Mouse (Mus musculus): Measurements from ENCODE around the gene Rest. TPM values are rescaled to one million over a fixed set of nuclear protein-coding genes. Genes with fewer than 3 reads are reported as not detected.

Rest gene
- polyA plus RNA-seq, 1 experiment from 2014 or later = 7.4 TPM

DNA sequence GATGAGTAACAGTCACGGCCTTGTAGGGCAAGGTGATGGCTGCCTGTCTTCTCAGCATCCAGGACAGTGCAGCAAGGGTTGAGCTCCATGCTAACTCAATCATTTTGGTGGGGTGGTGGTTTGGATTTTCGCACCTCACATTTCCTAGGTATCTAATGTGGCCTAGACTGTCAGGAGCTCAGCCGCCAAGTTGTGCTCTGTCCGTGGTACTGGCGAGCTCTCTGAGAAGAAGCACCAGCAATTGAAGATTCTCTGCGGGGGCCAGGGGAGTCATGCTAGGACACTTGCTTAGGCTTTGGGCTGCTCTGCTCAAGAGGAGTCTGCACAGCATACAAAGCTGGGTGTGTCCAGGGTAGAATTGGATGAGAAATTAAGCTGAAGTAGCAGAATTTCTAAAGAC, 22.6 kb downstream of the Rest start:
- H3K9me3 ChIP-seq (replicated peaks; ENCODE audit: control insufficient read depth, low read length) = no peaks in the 10 kb centered on the region
- H3K36me3 ChIP-seq (ENCODE audit: control insufficient read depth, insufficient read depth, low read length) = peaks cover 40% of the 10 kb centered on the region
- H3K4me2 ChIP-seq (ENCODE audit: low read length) = no peak overlapping the region
- no peak overlapping the region for H3K9ac ChIP-seq (ENCODE audit: low read length)
- no peaks in the 10 kb centered on the region for H3K4me1 ChIP-seq (ENCODE audit: control insufficient read depth, insufficient read depth, low read length)
- ATAC-seq (no peak), DNase-seq (ENCODE audit: low spot score) (no peak)
- H3K4me3 ChIP-seq (ENCODE audit: low read depth, low read length) = no peak overlapping the region
- WGBS = 87% methylated on average over 6 of the region's 6 CpGs
- no peaks in the 10 kb centered on the region for H3K27me3 ChIP-seq (replicated peaks; ENCODE audit: control insufficient read depth, insufficient read depth, low read length)
- H3K27ac ChIP-seq (ENCODE audit: low read depth, low read length) = no peak overlapping the region

DNA sequence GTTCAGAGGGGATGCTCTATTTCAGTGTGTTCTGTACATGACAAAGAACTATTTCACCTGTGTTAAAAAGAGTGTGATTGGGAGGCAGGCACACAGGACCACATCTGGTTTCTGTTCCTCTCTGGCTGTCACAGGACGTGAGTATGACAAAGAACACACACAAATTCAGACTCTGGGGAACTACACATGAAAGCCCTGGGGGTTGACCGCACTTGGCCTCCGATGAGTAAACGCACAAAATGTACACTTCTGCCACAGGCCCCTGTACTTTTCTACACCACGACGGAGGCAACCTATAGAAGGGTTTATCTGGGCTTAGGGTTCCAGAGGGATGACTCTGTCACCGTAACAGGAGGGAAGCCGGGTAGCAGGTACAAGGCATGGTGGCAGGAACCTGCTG, 24.4 kb downstream of the Rest start:
- Histone ChIP-seq H3K9ac (ENCODE audit: low read length) (no peak overlapping the region), H3K27ac (ENCODE audit: low read depth, low read length) (no peak overlapping the region), H3K9me3 (replicated peaks; ENCODE audit: control insufficient read depth, low read length) (no peaks in the 10 kb centered on the region), H3K27me3 (replicated peaks; ENCODE audit: control insufficient read depth, insufficient read depth, low read length) (no peaks in the 10 kb centered on the region), H3K36me3 (ENCODE audit: control insufficient read depth, insufficient read depth, low read length) (peaks cover 46% of the 10 kb centered on the region), H3K4me3 (ENCODE audit: low read depth, low read length) (no peak overlapping the region), H3K4me1 (ENCODE audit: control insufficient read depth, insufficient read depth, low read length) (no peaks in the 10 kb centered on the region), H3K4me2 (ENCODE audit: low read length) (no peak overlapping the region)
- ATAC-seq (no peak), DNase-seq (ENCODE audit: low spot score) (no peak)
- WGBS = 94% methylated on average over 8 of the region's 8 CpGs

DNA sequence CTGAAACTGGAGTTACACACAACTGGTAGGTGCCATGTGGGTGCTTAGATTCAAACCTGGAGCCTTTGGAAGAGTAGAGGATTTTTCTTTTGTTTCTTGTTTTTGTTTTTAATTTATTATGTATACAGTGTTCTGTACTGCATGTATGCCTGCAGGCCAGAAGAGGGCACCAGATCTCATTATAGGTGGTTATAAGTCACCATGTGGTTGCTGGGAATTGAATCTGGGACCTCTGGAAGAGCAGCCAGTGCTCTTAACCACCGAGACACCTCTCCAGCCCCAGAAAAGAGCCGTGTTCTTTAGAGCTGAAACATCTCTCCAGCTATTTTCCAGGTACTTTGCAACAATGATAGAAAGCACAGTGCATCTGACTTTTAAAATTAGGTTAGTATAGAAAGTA, 25.3 kb downstream of the Rest start:
- Histone ChIP-seq H3K9me3 (replicated peaks; ENCODE audit: control insufficient read depth, low read length) (no peaks in the 10 kb centered on the region), H3K4me2 (ENCODE audit: low read length) (no peak overlapping the region), H3K4me1 (ENCODE audit: control insufficient read depth, insufficient read depth, low read length) (no peaks in the 10 kb centered on the region), H3K4me3 (ENCODE audit: low read depth, low read length) (no peak overlapping the region), H3K27ac (ENCODE audit: low read depth, low read length) (no peak overlapping the region), H3K27me3 (replicated peaks; ENCODE audit: control insufficient read depth, insufficient read depth, low read length) (no peaks in the 10 kb centered on the region), H3K9ac (ENCODE audit: low read length) (no peak overlapping the region), H3K36me3 (ENCODE audit: control insufficient read depth, insufficient read depth, low read length) (peaks cover 53% of the 10 kb centered on the region)
- WGBS = 93% methylated on average over 2 of the region's 2 CpGs
- no peak for ATAC-seq
- no peak for DNase-seq (ENCODE audit: low spot score)

DNA sequence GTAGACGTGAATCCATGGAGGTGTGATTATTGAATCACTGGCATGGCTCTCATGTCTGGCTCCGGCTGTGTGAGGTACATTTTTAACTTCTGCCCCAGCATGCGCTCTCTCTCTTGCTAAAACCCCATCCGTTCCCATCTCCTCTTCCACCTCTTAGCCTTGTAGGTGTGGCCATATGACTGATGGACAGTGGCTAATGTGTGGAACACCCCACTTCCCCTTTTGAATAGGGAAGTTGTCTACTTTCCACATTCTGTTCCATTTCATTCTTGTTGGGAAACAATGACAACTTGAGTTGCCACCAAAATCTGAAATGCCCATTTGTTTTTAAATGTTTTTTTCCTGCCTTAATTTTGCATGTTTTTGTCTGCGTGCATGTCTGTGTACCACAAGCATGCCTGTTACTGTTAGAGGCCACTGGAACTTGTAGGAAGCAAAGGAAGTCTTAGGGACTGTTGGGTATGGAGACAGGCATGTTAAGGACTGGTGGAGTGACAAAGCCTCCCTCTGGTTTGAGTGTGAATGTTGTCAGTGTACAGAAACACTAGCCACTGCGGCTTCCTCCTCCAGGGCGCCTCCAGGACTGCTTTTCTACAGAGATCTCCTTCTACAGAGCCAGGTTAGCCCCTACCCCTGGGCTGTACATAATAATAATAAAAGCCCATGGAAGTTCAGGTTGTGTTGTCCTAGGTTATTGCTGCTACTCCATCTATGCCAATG, 27.7 kb downstream of the Rest start:
- Histone ChIP-seq H3K4me1 (ENCODE audit: control insufficient read depth, insufficient read depth, low read length) (no peaks in the 10 kb centered on the region), H3K36me3 (ENCODE audit: control insufficient read depth, insufficient read depth, low read length) (peaks cover 73% of the 10 kb centered on the region), H3K27me3 (replicated peaks; ENCODE audit: control insufficient read depth, insufficient read depth, low read length) (no peaks in the 10 kb centered on the region), H3K4me3 (ENCODE audit: low read depth, low read length) (no peak overlapping the region), H3K9ac (ENCODE audit: low read length) (no peak overlapping the region), H3K27ac (ENCODE audit: low read depth, low read length) (no peak overlapping the region), H3K9me3 (replicated peaks; ENCODE audit: control insufficient read depth, low read length) (no peaks in the 10 kb centered on the region), H3K4me2 (ENCODE audit: low read length) (no peak overlapping the region)
- DNase-seq (ENCODE audit: low spot score) (no peak), ATAC-seq (no peak)
- WGBS = 95% methylated on average over 7 of the region's 7 CpGs

DNA sequence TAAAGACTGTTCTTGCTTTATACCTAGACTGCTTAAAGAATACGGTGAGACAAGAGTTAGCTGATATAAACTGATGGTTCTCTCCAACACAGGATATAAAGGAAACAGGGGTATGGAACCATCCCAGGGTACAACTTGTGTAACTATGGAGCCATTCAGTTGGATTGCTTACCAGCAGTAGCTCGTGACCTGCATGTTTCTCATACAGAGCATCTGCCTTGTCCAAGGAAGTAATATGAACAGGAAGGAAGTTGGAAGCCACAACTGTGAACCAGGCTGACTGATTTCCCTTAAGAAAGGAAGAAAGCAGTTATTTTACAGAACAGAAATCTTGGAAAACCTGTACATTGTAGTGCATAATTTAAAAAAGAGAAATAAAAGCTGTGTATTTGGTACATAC, 34.2 kb downstream of the Rest start:
- Histone ChIP-seq H3K27ac (ENCODE audit: low read depth, low read length) (no peak overlapping the region), H3K4me2 (ENCODE audit: low read length) (no peak overlapping the region), H3K36me3 (ENCODE audit: control insufficient read depth, insufficient read depth, low read length) (peaks cover 65% of the 10 kb centered on the region), H3K9ac (ENCODE audit: low read length) (no peak overlapping the region), H3K9me3 (replicated peaks; ENCODE audit: control insufficient read depth, low read length) (no peaks in the 10 kb centered on the region), H3K27me3 (replicated peaks; ENCODE audit: control insufficient read depth, insufficient read depth, low read length) (no peaks in the 10 kb centered on the region), H3K4me1 (ENCODE audit: control insufficient read depth, insufficient read depth, low read length) (no peaks in the 10 kb centered on the region), H3K4me3 (ENCODE audit: low read depth, low read length) (no peak overlapping the region)
- ATAC-seq = no peak
- 93% methylated on average over 2 of the region's 2 CpGs for WGBS
- DNase-seq (ENCODE audit: low spot score) = no peak

DNA sequence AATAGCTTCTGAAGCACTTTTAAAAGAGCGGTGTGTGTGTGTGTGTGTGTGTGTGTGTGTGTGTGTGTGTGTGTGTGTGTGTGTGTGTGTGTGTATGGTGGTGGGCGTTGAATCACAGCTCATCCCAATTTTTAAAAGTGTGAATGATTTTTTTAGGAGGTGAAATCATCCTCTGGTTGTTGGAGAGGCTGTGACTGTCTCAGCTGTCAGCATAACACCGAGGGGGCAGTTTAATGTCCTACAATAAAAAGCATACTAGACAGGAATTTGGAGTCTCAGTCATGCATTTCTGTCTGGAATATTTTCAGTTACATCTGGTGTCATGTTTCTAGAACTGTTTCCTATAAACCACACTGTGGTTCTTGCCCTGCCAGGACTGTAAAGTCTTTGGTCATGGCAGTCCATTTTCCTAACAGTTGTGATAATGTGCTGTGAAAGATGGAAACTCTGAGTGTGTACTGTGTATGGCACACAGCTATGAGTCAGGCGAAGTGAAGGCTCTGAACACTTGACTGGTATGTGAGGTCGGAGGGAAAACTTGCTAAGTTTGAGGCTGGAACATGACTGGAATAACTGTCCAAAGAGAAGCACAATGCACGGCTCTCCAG, 36.1 kb downstream of the Rest start:
- Histone ChIP-seq H3K4me2 (ENCODE audit: low read length) (no peak overlapping the region), H3K4me3 (ENCODE audit: low read depth, low read length) (no peak overlapping the region), H3K9me3 (replicated peaks; ENCODE audit: control insufficient read depth, low read length) (no peaks in the 10 kb centered on the region), H3K27ac (ENCODE audit: low read depth, low read length) (no peak overlapping the region), H3K4me1 (ENCODE audit: control insufficient read depth, insufficient read depth, low read length) (no peaks in the 10 kb centered on the region), H3K9ac (ENCODE audit: low read length) (no peak overlapping the region), H3K36me3 (ENCODE audit: control insufficient read depth, insufficient read depth, low read length) (peaks cover 64% of the 10 kb centered on the region), H3K27me3 (replicated peaks; ENCODE audit: control insufficient read depth, insufficient read depth, low read length) (no peaks in the 10 kb centered on the region)
- DNase-seq (ENCODE audit: low spot score) = no peak
- WGBS = 93% methylated on average over 6 of the region's 6 CpGs
- ATAC-seq = no peak

DNA sequence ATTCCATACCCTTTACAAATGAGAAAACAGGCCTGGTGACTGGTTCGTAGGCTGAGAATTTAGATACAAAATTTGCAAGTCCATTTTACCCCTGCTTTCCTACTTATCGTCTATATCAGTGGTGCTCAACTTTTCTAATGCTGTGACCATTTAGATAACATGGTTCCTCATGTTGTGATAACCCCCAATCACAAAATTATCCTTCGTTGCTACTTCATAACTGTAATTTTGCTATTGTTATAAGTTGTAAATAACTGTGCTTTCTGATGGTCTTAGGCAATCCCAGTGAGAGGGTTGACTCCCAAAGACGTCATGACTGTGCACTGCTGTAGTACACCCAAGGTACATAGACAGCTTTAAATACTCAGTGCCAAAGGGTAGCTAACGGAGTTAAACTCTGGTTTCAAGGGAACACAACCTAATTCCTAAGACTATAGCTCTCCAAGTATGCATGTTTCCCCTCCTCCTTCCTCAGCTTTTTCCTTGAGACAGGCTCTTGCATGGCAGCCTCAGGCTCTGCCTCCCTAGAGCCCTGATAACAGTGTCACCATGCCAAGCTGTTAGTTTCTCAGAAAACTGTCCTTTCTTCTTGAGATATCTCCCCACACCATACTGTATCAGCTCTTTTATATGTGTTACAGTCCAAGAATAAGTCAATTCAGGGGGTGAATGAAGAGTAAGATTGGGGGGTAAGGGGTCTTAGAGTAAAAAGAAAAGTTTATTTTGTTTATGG, 42.7 kb downstream of the Rest start:
- Histone ChIP-seq H3K4me1 (ENCODE audit: control insufficient read depth, insufficient read depth, low read length) (peaks cover 19% of the 10 kb centered on the region), H3K27me3 (replicated peaks; ENCODE audit: control insufficient read depth, insufficient read depth, low read length) (no peaks in the 10 kb centered on the region), H3K27ac (ENCODE audit: low read depth, low read length) (no peak overlapping the region), H3K9me3 (replicated peaks; ENCODE audit: control insufficient read depth, low read length) (no peaks in the 10 kb centered on the region), H3K4me2 (ENCODE audit: low read length) (peak overlapping the region; percentile 100), H3K36me3 (ENCODE audit: control insufficient read depth, insufficient read depth, low read length) (peaks cover 33% of the 10 kb centered on the region), H3K9ac (ENCODE audit: low read length) (peak overlapping the region; percentile 79), H3K4me3 (ENCODE audit: low read depth, low read length) (peak overlapping the region; percentile 90)
- WGBS = 83% methylated on average over 5 of the region's 5 CpGs
- DNase-seq (ENCODE audit: low spot score) = no peak
- no peak for ATAC-seq

DNA sequence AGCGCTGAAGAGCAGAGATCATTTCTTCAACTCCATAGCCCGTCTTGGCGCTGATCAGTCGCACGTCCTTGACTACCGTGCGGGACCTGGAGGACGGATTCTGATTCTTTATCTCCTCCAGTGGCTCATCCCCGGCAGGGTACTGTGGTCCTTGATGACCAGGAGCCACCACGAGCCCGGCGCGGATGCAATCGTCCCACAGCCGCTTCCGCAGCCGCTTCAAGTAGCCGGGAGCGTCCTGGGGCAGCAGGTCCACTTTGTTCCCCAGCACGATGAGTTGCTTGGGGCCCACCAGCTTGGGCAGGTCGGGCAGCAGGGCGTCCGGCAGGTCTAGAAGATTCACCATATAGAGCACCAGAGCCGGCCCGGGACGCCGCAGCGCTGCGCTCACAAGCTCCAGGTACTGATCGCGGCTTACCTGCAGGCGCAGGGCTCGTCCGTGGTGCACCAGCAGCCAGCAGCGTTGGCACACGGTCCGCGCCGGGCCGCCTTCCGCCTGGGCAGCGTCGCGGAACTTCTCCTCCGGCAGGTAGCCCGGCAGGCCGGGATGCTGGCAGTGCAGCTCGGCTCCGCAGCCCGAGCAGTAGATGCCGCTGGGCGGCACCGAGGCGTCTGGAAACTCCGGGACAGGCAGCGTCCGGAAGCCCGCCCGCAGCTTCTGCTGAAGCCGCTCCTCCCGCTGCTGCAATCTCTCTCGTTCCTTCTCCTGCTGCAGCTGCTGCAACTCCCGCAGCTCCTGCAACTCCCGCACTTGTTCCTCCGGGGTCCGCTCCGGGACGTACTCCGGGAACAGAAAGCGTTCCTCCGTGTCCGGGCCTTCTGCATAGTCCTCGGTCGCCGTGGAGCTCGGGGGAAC, 44.0 kb downstream of the Rest start:
- Histone ChIP-seq H3K4me3 (ENCODE audit: low read depth, low read length) (peak overlapping the region; percentile 90), H3K9me3 (replicated peaks; ENCODE audit: control insufficient read depth, low read length) (no peaks in the 10 kb centered on the region), H3K9ac (ENCODE audit: low read length) (peak overlapping the region; percentile 79), H3K36me3 (ENCODE audit: control insufficient read depth, insufficient read depth, low read length) (peaks cover 37% of the 10 kb centered on the region), H3K4me1 (ENCODE audit: control insufficient read depth, insufficient read depth, low read length) (peaks cover 19% of the 10 kb centered on the region), H3K27me3 (replicated peaks; ENCODE audit: control insufficient read depth, insufficient read depth, low read length) (no peaks in the 10 kb centered on the region), H3K27ac (ENCODE audit: low read depth, low read length) (peak overlapping the region; percentile 91; the same call in 1 of the 2 replicates), H3K4me2 (ENCODE audit: low read length) (peak overlapping the region; percentile 100)
- ATAC-seq (peak; percentile 35), DNase-seq (ENCODE audit: low spot score) (peak; percentile 51)
- WGBS = under 1% methylated on average over 76 of the region's 76 CpGs
